Mouse (Mus musculus): ENCODE measurements around the gene Sufu. TPM values are rescaled to one million over a fixed set of nuclear protein-coding genes. Genes with fewer than 3 reads are reported as not detected.

Sufu gene
- polyA plus RNA-seq, 1 experiment: 16.6 TPM

DNA sequence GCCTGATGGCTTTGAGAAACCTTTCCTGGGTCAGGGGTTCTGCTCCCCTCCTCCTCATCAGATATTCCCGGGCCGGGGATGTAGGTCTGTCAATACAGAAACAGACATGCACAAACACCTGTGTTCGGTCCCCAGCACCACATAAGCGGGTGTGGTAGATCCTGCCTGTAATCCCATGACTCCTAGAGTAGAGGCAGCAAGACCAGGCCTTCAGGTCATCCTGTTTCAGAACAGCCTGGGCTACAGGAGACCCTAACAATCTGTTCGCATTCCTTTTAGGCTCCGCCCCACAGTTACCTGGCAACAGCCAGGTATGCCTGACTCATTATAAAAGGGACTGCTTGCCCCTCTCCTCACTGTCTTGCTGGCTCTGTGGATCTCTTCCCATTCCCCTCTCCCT lies 47.1 kb upstream of the Sufu start:
- no peaks in the 10 kb centered on the region for H3K27me3 ChIP-seq (ENCODE audit: control insufficient read depth, insufficient read depth, insufficient read length)

GRCm38 (mm10) chr19:46350168-46350932 lies 46.3 kb upstream of the Sufu start, which contains the start of gene 2310034G01Rik:
Gene 2310034G01Rik (minus strand): TSS chr19:46350302.
- Histone ChIP-seq H3K36me3 (ENCODE audit: control insufficient read depth, insufficient read depth) (no peaks in the 10 kb centered on the region), H3K4me2 (ENCODE audit: low read depth) (peak within 1 kb of the TSS; percentile 87), H3K79me2 (ENCODE audit: control insufficient read depth, insufficient read depth) (no peaks in the 10 kb centered on the region), H3ac (ENCODE audit: control insufficient read depth, insufficient read length) (peak within 1 kb of the TSS; percentile 56), H3K27me3 (ENCODE audit: control insufficient read depth, insufficient read depth, insufficient read length) (no peaks in the 10 kb centered on the region), H3K4me3 (peak within 1 kb of the TSS; percentile 25)
- TF ChIP-seq MAX (IDR thresholded peaks at IDR 0.05; ENCODE audit: low read depth) (no peak), MYOG (IDR thresholded peaks at IDR 0.05; ENCODE audit: control insufficient read depth in 1 of 3, insufficient read depth in 1 of 3, insufficient read length in 2 of 3, low read depth in 2 of 3) (no peak), REST (IDR thresholded peaks at IDR 0.05; ENCODE audit: insufficient read depth, insufficient read length) (no peak)

More for the DNA sequence above, 47.1 kb upstream of the Sufu start:
- Histone ChIP-seq H3K79me2 (ENCODE audit: control insufficient read depth, insufficient read depth) (no peaks in the 10 kb centered on the region), H3ac (ENCODE audit: control insufficient read depth, insufficient read length) (peak overlapping the region; percentile 56), H3K4me3 (peak overlapping the region; percentile 25), H3K4me2 (ENCODE audit: low read depth) (peak overlapping the region; percentile 87), H3K36me3 (ENCODE audit: control insufficient read depth, insufficient read depth) (no peaks in the 10 kb centered on the region)
- TF ChIP-seq CEBPB (IDR thresholded peaks at IDR 0.05; ENCODE audit: insufficient read depth, poor library complexity, severe bottlenecking) (no peak), TCF3 (IDR thresholded peaks at IDR 0.05; ENCODE audit: insufficient read length, low read depth) (no peak), SRF (IDR thresholded peaks at IDR 0.05; ENCODE audit: control insufficient read depth, insufficient read length, low read depth) (no peak), MYOG (IDR thresholded peaks at IDR 0.05; ENCODE audit: control insufficient read depth in 1 of 3, insufficient read depth in 1 of 3, insufficient read length in 2 of 3, low read depth in 2 of 3) (no peak), USF1 (IDR thresholded peaks at IDR 0.05; ENCODE audit: low read depth) (no peak), E2F4 (IDR thresholded peaks at IDR 0.05; ENCODE audit: insufficient read depth) (no peak), MYOD1 (IDR thresholded peaks at IDR 0.05; ENCODE audit: control insufficient read depth in 1 of 3, insufficient read length in 2 of 3, low read depth in 2 of 3) (no peak), REST (IDR thresholded peaks at IDR 0.05; ENCODE audit: insufficient read depth, insufficient read length) (no peak), POLR2AphosphoS2 (IDR thresholded peaks at IDR 0.05; ENCODE audit: insufficient read length, low read depth) (no peak), POLR2A (IDR thresholded peaks at IDR 0.05; ENCODE audit: insufficient read length, low read depth) (no peak), TCF12 (IDR thresholded peaks at IDR 0.05; ENCODE audit: insufficient read depth, poor library complexity, severe bottlenecking) (no peak), MAX (IDR thresholded peaks at IDR 0.05; ENCODE audit: low read depth) (no peak)

- Histone ChIP-seq H3ac (ENCODE audit: control insufficient read depth, insufficient read length) (no peak overlapping the region), H3K4me3 (peak overlapping the region; percentile 7), H3K79me2 (ENCODE audit: control insufficient read depth, insufficient read depth) (no peaks in the 10 kb centered on the region), H3K36me3 (ENCODE audit: control insufficient read depth, insufficient read depth) (no peaks in the 10 kb centered on the region), H3K4me2 (ENCODE audit: low read depth) (peak overlapping the region; percentile 73), H3K27me3 (ENCODE audit: control insufficient read depth, insufficient read depth, insufficient read length) (no peaks in the 10 kb centered on the region)
- no peak for TF ChIP-seq REST (IDR thresholded peaks at IDR 0.05; ENCODE audit: insufficient read depth, insufficient read length)
- peak in 1 of 3 experiments; percentile 34 for TF ChIP-seq MYOG (IDR thresholded peaks at IDR 0.05; ENCODE audit: control insufficient read depth in 1 of 3, insufficient read depth in 1 of 3, insufficient read length in 2 of 3, low read depth in 2 of 3)
- peak in 1 of 3 experiments; percentile 63 for TF ChIP-seq MYOD1 (IDR thresholded peaks at IDR 0.05; ENCODE audit: control insufficient read depth in 1 of 3, insufficient read length in 2 of 3, low read depth in 2 of 3)
- no peak for TF ChIP-seq TCF12 (IDR thresholded peaks at IDR 0.05; ENCODE audit: insufficient read depth, poor library complexity, severe bottlenecking)
- TF ChIP-seq USF1 (IDR thresholded peaks at IDR 0.05; ENCODE audit: low read depth): peak; percentile 59
These were observed 40.0 kb upstream of the Sufu start for GRCm38 (mm10) chr19:46356701-46357138.

- Histone ChIP-seq H3K27me3 (ENCODE audit: control insufficient read depth, insufficient read depth, insufficient read length) (no peaks in the 10 kb centered on the region), H3K79me2 (ENCODE audit: control insufficient read depth, insufficient read depth) (no peaks in the 10 kb centered on the region), H3K4me3 (peak overlapping the region; percentile 7), H3K36me3 (ENCODE audit: control insufficient read depth, insufficient read depth) (no peaks in the 10 kb centered on the region), H3ac (ENCODE audit: control insufficient read depth, insufficient read length) (no peak overlapping the region), H3K4me2 (ENCODE audit: low read depth) (peak overlapping the region; percentile 73)
- TF ChIP-seq TCF3 (IDR thresholded peaks at IDR 0.05; ENCODE audit: insufficient read length, low read depth) (no peak), SRF (IDR thresholded peaks at IDR 0.05; ENCODE audit: control insufficient read depth, insufficient read length, low read depth) (no peak), USF1 (IDR thresholded peaks at IDR 0.05; ENCODE audit: low read depth) (no peak), POLR2AphosphoS2 (IDR thresholded peaks at IDR 0.05; ENCODE audit: insufficient read length, low read depth) (no peak), CEBPB (IDR thresholded peaks at IDR 0.05; ENCODE audit: insufficient read depth, poor library complexity, severe bottlenecking) (no peak), POLR2A (IDR thresholded peaks at IDR 0.05; ENCODE audit: insufficient read length, low read depth) (no peak)
These were observed 39.1 kb upstream of the Sufu start for GRCm38 (mm10) chr19:46357344-46358280.
